Mouse (Mus musculus) heart, adult 2 months (tissue): ENCODE results near the gene Izumo1.

Experiments
- CTCF ChIP-seq: fragments of 200-600 bp; IDR thresholded peaks from 2 replicates; pipeline ENCODE4 v1.8.1; 2022; ENCODE audit warnings: antibody characterized with exemption, mild to moderate bottlenecking, moderate library complexity
- POLR2A ChIP-seq: fragments of 200-500 bp; IDR thresholded peaks from 2 replicates; pipeline ENCODE4 v1.6.1; 2011; ENCODE audit warnings: mild to moderate bottlenecking, low read depth, low read length, control low read depth; ENCODE audit not compliant: insufficient read depth

DNA sequence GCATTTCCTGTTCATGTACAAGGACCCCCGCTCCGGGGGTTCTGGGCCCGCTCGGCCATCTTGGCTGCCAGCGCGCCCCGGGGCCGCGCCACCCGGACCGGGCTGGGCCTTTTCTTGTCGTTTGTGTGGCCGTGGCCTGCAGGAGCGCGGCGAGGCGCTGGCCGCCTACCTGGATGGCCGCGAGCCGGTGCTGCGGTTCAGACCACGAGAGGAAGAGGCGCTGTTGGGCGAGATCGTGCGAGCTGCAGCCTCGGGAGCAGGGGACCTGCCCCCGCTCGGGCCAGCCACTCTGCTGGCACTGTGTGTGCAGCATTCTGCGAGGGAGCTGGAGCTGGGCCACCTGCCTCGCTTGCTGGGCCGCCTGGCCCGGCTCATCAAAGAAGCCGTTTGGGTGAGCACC, 10.9 kb downstream of the Izumo1 start:
- TF ChIP-seq POLR2A (no peak), CTCF (peak; percentile 61)
